Mouse (Mus musculus) embryo, embryonic 9.5 days (tissue): ENCODE measurements around the gene Rbms1.
"Not testable (repeated sequence)": the region's sequence is repeated elsewhere in the genome, so short reads cannot be mapped to it uniquely, and the experiment has no call there.

Source experiments
- DNase-seq: peaks from one replicate; pipeline ENCODE4 v3.0.0-alpha.2; 2017; ENCODE audit errors: extremely low spot score

The Rbms1 gene

DNA sequence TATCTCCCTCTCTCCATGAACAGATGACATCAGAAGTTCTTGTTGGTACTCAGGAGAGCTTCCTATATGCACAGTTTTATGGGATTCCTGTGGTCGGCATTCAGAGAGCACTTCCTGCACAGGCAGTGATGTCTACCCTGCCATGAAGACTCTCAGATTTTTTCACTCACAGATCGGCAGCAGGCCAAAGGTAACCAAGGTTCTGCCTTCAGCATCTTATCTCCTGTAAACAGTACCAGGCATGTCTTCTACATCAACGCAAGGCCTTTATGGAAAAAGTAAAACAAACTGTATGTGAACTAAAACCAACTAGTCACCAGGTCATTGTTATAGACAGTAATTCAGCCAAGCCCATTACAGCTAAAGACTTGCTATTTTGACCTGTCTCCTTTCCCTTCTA is 115.0 kb downstream of the Rbms1 start:
- no peak for DNase-seq

DNA sequence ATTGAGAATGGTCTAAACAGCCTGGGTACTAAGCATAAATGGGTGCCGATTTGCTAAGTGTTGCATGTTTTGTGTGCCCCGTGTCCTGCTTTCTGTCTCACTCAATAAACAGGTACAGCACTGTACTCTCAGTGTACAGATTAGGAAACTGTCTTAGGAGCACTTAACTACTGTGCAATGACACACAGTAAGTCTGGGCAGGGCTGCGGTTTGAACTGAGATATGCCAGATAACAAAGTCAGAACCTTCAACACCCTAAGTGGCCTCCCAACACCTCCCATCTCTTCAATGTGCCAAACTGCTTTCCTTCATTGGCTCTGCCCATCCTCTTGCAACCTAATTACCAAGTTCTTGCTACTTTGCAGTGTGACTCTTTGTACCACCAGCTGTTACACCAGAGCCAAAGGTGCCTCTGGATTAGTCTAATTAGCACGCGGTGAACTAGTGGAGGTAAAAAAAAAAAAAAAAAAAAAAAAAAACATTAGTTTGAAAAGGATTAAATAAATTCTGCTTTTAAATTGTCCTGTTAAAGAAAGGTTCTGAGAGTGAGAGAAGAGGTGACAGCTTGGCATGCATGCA is 117.6 kb downstream of the Rbms1 start:
- no peak for DNase-seq

DNA sequence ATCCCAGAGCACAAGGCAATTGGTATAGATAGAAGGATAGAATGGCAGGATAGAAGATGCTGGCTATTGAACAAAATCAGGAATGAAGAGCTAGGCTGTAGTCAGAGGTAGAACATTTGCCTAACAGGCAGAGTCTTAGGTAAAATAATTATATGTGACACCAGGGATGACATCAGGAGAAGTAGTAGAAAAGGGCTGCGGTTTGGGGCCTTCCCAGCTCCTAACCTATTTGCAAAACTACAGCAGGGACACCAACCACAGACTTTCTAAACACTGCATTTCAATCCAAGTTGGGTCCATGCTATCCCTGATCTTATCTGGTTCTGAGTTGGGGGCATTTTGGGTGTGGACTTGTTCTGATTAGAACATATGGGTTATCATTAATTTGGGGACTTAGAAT is 118.7 kb downstream of the Rbms1 start:
- no peak for DNase-seq

GRCm38 (mm10) chr2:60843633-60844032 is 119.4 kb downstream of the Rbms1 start:
- no peak for DNase-seq

DNA sequence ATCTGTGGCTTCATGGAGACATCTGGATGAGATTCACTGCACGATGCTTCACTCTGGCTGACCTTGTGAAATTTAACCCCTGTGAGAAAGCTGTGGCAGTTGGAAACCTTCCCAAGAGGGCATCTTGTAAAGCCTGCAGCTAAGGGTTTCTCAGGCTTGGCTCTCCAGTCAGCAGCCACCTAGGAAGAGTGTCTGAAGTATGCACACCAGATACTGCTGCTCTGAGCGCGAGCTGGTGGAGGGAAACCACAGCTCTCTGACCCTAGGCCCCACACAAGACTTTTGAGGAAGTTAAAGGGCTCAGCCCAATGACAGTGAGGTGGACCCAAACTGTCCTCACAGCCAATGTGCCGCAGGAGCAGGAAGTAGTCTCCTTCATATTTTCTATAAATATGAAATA is 120.0 kb downstream of the Rbms1 start:
- peak; percentile 36 for DNase-seq

DNA sequence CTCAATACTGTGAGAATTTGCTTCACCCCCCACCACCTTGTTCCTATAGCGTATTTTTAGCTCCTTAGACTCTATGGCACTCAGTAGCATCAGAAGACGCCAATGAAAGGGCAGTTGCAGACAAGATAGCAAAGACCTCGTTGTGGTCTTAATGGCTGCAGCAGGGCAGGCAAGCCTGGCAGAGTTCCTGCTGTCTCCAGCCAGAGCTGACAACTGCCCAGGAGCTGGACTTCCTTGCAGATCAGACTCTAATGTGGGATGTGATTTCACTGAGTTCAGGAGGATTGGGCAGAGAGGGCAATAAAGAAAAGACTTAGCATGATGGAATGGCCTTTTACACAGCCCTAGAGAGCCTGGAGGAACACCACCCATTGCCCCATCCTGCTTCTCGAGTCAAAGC is 122.1 kb downstream of the Rbms1 start:
- no peak for DNase-seq

DNA sequence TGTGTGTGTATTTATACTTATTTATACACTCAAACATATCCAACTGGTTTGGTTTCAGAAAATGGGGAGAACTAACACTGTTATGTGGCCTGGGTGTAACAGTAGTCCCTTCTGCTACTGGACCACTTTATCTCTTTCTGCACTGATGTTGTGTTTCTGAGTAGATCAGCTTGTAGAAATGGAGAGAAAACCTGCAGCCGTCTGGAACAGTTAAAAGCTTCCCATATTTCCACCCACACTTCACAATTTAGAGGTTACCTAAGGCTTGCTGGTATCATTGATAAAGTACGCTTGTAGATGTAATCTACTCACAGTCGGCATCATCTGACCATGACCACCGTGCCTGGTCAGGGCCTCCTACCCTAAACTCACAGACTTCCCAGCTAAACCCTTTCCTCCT is 123.5 kb downstream of the Rbms1 start:
- no peak for DNase-seq

- no peak for DNase-seq
These were observed 124.1 kb downstream of the Rbms1 start for GRCm38 (mm10) chr2:60838856-60839255.

DNA sequence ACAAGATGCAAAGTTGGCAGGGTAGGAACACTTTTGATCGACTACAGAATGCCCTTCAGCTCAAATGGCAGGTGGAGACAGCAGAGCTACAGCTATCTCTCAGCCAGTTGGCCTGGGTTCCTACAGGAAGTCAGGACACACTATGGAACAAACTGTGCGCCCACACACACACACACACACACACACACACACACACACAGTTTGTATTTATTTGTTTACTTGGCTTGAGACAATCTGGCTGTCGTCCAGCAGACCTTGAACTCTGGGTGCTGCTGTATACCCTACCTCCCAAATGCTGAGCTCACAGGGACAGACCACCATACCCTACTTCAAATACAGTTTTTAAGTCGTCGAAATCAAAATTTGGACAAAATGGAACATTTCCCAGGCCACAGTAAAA is 125.4 kb downstream of the Rbms1 start:
- DNase-seq: no peak

DNA sequence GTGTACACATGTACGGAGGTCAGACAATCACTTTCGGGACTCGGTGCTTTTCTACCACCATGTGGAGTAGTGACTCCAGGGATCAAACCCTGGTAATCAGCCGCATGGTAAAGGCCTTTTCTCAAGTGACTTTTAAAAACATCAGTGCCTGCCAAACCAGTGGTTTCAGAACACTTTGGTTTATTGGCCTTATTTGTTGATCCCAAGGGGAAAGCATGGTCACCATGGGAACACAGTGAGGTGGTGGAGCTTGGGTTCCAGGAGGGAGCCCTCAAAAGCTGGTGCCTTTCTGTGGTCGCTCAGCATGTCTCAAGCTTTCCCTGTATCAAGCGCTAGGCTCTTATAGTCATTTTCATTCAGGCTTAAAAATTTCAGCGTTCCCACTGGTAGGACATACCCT is 126.8 kb downstream of the Rbms1 start:
- no peak for DNase-seq

DNA sequence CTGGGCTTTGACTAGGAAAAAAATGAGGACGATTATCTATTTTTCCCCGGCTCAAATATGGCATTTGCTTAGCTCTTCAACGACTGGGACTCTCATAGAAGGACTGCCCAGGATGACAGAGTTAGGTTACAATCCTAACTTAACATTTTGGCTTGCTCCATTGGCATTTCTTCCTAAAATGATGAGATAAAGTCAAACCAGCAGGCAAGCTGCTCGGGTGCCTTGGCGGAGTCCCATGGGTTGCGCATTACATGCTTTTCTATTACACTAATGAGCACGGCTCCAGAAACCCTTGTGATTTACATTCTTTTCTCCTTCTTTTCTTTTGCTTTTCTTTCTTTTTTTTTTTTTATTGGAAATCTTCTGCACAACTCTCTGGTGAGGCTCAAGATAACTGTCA is 128.7 kb downstream of the Rbms1 start:
- DNase-seq: no peak

DNA sequence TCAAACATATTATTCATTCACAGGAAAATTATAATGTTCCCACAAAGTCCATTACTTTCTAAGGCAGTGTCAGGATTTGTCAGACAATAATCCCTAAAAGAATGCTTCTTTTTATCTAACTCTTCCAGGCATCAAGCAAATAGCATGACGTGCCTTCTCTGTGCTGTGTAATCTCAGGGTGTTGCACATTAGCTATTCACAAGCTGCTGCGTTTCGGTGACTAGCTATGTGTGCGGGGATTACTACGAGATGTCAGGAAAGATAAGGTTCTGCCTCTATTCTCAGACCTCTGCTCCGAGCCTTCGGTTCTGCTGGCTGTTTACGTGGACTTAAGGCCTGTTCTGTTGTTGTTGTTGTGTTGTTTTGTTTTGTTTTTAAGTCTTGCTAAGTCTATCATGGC is 130.7 kb downstream of the Rbms1 start:
- DNase-seq: no peak

- DNase-seq: not testable (repeated sequence)
These were observed 132.5 kb downstream of the Rbms1 start for GRCm38 (mm10) chr2:60830464-60830863.

DNA sequence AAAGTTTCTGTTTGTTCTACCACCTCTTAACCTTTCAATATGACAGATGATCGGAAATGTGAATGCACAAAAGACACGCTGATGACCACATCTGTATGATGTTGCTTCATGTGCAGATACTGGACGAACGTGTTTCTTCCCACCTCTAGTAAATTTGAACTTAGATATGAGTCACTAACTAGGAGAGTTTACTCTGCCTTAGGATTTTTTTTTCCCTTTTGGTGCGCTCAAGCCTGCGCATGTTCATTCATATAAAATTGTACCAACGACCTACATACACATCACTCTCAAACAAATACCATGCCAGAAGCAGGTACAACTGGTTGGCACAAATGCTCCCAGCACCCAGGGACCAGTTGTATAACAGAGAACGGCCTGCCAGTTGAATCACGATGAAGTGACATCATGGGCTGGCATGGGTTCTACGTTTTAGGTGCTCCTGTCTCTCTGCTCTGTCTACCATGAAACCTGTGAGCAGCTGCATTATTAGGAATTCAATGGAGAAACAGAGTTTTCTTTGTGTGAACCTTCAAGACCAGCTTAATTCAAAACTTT is 134.0 kb downstream of the Rbms1 start:
- DNase-seq: no peak

GRCm38 (mm10) chr2:60827152-60827428 is 135.9 kb downstream of the Rbms1 start:
- no peak for DNase-seq

DNA sequence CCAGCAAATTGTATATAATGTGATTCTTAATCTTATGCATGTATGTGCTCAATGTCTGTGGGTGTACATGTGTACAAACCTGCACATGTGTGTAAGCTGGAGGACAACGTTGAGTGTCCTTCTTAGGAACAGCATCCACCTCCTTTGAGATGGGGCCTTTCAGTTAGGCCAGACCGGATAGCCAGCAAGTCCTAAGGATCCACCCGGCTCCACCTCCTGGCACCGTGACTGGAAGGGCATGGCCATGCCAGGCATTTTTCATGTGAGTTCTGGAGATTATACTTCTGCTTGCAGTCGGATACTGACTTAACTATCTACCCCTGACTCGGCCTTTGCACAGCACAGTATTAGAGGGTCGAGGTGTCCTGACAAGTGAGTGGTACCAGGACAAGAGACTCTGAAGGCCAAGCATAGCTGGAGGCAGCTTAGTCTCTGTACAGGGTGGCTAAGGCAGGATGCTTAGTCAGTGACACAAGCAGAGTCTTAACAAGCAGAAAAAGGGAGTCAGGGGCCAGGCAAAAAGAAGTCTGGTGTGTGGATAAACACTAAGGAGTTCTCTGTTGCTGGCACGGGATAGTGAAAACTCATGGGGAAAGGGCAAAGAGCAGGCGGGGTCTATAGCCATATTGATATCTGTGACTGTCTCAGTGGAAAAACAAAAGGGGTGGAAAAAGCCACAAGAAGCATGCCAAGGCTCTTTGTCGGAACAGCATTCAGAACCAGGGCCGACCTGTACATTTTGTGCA is 136.4 kb downstream of the Rbms1 start:
- no peak for DNase-seq

- DNase-seq: no peak
These were observed 137.3 kb downstream of the Rbms1 start for GRCm38 (mm10) chr2:60825690-60826089.

DNA sequence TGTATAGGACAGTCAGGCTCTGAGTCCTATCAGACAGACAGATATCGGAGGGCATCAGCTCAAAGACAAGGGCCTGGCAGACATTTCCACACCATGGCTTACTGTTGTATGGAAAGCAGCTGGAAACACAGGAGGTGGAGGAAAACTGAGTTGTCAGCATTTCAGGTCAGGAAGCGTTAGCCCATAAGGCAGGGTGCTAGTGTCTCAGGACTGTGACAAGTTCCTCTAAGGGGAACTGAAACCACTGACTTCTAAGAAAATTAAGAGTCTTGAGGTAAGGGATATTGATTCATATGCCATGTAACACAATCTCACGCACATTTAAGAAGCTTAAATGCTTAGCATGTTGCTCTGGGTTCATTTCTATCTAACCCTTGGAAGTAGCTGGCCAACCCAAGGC is 141.4 kb downstream of the Rbms1 start:
- DNase-seq: no peak

- DNase-seq: no peak
These were observed 144.4 kb downstream of the Rbms1 start for GRCm38 (mm10) chr2:60818632-60819031.

GRCm38 (mm10) chr2:60816307-60816706 is 146.7 kb downstream of the Rbms1 start:
- no peak for DNase-seq

- DNase-seq: no peak
These were observed 148.2 kb downstream of the Rbms1 start for GRCm38 (mm10) chr2:60814788-60815187.

DNA sequence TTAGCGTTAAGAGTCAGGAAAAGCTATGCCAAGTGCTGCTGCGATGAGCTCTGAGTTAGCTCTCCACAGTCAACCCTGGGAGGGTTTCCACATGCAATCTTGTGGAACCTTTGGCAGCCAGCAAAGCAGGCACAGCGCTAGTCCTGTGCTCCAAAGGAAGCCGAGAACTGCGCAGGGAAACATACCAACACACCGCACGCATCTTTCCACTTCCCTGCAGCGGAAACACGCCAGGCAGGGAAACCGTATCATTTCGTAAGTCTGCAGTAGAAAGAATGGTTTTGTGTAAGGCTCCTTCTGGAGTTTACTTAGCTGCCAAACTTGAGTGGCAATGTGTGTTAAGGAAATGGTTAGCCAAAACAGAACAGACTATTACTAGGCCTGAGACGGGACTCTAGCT is 150.0 kb downstream of the Rbms1 start:
- no peak for DNase-seq

DNA sequence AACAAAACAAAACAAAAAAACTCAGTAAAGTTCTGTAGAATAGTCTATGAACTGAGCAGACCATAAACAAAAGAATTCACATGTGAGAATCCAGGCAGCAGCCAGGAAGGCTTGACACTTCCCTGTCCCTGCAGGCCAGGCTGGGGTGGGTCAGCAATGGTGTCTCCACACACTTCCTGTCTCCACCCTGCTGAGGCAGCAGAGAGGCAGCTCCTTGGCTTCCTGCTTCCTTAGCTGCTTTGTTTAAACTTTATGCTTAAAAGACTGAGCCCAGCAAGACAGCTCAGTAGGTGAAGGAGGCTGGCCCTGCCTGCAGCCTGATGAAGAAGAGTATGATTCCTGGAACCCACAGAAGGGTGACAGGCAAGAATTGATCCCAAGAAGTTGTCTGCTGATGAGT is 152.4 kb downstream of the Rbms1 start:
- peak; percentile 32 for DNase-seq

DNA sequence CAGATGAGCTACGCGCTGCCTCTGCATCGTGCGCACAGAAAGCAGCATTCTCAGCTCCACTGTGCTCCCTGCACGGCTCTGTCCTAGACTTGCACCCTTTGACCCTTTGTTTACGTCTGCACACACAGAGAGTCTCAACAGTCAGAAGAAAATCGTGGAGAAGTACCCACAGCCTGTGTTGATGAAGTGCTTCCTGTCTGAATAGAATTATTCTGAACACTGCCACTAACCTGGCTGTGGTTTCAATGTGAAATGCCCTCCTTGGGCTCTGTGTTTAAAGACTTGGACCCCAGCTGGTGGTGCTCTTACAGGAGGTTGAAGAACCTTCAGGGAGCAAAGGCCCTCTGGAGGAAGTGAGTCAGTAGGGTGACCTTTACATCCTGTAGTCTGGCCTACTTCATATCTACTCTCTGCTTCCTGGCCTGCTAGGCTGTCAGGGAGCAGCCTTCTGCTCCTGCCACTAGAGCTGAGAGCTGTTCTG is 153.5 kb downstream of the Rbms1 start:
- no peak for DNase-seq
